Mouse (Mus musculus) frontal cortex, postnatal 25 days (tissue): ENCODE measurements around the gene Olfr412.
A peak's percentile ranks its signal among the peaks of the same experiment; 100 is the strongest.

Experiments
- DNase-seq, 2 experiments: peaks; one replicate each; pipeline ENCODE4 v3.0.0; 2022; ENCODE audit warnings: low spot score in 2 of 2

The Olfr412 gene

GRCm38 (mm10) chr11:74361769-74362168, at the start of gene Olfr412:
Gene Olfr412 (plus strand): TSS chr11:74362069.
- no peak for DNase-seq

- no peak for DNase-seq
These were observed 35.8 kb upstream of the Olfr412 start for GRCm38 (mm10) chr11:74326044-74326443.

DNA sequence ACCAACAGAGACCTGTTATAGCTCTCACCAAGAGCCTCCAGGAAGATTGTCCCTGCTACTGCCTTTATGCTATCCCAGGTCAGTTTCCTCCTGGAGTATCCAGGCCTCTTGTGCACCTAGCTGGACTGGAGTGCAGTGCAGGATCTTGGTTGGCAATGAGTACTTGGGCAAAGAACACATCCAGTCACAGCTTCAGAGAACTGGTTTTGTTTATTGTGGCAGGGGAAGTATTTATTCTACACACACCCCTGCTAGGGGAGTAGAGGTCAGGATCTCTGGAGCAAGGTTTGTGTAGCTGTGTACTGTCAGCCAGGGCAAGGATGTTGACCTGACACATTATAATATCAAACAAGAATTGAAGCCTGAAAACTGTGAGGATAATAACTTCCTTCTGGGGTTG, 33.1 kb upstream of the Olfr412 start:
- no peak for DNase-seq

DNA sequence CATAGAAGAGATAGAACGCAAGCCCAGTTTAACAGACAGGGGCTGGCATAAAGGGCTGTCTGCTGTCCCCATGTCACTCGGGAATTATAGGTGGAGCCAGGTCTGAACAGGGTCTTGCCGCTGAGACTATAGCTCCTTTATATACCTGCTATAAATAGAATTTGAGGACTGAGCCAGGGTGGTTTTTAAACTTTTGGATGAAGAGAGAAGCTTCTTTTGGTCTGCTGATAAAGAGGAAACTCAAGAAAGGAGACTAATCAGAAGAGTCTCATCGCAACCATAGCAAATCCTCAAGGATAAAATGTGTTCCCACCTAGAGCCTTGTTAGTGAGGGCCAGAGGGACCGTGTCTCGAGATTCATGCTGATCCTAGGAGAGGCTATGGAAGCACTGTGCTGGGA, 23.9 kb upstream of the Olfr412 start, which contains the start of gene Olfr410:
Gene Olfr410, minus strand, starts transcription at position 101 of the 400 bp plus-strand sequence.
- DNase-seq, result no peak

DNA sequence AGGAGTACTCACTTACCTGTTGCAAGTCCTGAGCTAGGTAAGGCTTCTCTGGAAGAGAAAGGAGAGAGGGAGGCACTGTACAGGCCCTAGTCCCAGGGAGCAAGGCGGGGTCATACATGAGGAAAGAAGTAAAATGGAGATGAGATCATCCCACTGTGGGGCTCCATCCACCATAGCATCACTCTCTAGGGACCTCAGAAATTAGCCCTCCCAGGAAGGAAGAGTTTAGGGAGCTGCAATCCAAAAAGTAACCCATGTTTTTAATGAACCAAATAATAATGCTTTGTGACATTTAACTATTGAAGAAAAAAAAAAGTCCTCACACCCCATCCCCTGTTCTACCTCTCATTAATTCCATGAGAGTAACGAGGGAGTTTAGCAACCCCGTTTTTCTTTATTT, 9.3 kb upstream of the Olfr412 start, which contains the start of gene Olfr411:
Gene Olfr411, minus strand, starts transcription at position 101 of the 400 bp plus-strand sequence.
- DNase-seq, result no peak

- DNase-seq, result peak; percentile 81 to 88
These were observed 9.7 kb downstream of the Olfr412 start for GRCm38 (mm10) chr11:74371393-74372100.

GRCm38 (mm10) chr11:74376847-74377246, 15.0 kb downstream of the Olfr412 start:
- peak; percentile 36 to 60 for DNase-seq

- DNase-seq, result no peak
These were observed 17.5 kb downstream of the Olfr412 start for GRCm38 (mm10) chr11:74379166-74379873.

GRCm38 (mm10) chr11:74385674-74386073, 23.8 kb downstream of the Olfr412 start:
- no peak for DNase-seq

DNA sequence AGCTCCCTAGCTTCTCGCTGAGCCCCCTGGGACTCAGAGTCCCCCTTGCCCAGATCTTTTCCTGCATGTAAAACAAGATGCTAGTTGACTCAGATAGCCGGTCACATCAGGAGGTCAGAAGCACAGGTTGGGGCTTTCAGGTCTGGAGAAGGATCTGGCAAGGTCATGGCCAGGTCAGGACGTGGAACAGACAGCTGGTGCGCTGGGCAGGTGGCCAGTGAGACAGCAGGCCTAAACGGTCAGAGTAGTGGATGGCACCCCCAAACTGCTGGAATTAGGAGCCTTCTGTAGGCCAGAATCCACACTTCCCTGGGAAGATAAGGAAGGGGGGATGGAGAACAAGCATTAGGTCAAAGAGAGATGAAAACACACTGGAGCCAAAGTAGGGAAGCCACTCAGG, 25.3 kb downstream of the Olfr412 start:
- no peak for DNase-seq

DNA sequence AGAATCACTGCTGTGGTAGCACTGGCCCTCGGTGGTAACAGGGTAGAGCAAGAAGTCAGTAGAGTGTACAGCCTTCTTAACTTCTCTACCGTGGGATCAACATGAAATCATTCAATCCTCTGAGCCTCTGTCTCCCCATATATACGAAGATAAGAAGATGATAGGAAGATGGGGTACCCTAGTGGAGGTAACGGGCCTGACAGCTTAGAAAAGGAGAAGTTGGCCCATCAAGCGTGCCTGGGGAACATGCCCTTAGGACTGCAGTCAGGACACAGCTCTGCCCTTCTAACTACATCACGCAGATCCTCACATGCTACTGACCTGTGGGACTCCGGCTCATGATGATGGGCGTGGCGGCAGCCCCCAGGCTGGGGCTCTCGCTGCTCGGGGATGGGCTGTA, 30.0 kb downstream of the Olfr412 start:
- no peak for DNase-seq

DNA sequence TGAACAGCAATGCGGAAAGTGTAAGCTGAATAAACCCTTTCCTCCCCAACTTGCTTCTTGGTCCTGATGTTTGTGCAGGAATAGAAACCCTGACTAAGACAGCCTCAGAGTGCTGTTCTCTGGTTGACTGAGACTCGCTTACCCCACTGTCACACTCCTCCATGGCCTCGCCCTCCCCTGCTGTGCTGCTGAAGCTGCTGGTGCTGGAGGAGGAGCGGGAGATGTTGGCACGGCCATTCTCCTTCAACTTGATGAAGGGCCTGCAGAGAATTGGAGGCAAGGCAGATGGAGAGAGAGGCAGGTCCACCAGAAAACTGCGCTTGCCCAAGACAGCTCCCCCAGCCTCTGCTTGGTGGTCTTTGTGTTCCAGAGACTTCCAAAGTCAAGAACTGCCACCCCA, 31.0 kb downstream of the Olfr412 start:
- no peak for DNase-seq

- DNase-seq, result no peak
These were observed 31.6 kb downstream of the Olfr412 start for GRCm38 (mm10) chr11:74393489-74393888.

GRCm38 (mm10) chr11:74395583-74395982, 33.7 kb downstream of the Olfr412 start:
- no peak for DNase-seq

- no peak for DNase-seq
These were observed 40.3 kb downstream of the Olfr412 start for GRCm38 (mm10) chr11:74402126-74402525.

GRCm38 (mm10) chr11:74404216-74404615, 42.3 kb downstream of the Olfr412 start:
- DNase-seq, result no peak

DNA sequence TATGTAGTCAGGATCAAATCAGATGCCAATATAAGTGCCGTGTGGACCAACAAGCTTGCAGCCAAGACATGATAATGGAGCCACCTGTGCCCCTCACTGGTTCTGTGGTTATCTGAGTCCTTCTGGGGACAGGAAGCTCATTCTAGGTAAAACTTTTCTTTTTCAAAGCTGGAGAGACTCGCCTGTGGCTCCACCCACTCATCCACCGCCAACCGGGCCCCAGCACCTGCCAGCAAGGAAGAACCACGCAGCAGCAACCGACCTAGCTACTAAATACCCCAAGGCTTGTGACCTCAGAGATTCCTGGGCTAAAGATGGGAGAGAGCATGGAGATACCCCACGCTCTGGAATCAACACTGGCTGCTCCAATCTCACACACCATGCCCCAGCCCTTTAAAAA, 43.3 kb downstream of the Olfr412 start:
- no peak for DNase-seq

- peak; percentile 70 to 88 for DNase-seq
These were observed 46.9 kb downstream of the Olfr412 start for GRCm38 (mm10) chr11:74408587-74409446.

DNA sequence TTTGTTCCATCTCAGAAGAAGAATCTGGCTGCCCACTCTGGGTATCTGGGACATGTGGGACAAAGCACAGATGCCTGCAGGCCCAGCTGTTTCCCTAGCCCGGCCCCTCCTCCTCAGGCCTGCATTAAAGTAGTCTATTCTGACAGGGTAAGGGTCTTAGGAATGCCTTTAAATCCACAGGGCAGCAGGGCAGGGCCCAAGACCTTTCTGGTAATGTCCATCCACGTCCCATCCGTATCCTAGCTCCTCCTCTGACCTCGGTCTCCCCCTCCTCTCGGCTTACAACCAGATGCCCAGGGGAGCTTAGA, 47.5 kb downstream of the Olfr412 start:
- no peak for DNase-seq

GRCm38 (mm10) chr11:74409757-74410174, 47.9 kb downstream of the Olfr412 start:
- peak in 1 of 2 experiments; percentile 25 for DNase-seq

DNA sequence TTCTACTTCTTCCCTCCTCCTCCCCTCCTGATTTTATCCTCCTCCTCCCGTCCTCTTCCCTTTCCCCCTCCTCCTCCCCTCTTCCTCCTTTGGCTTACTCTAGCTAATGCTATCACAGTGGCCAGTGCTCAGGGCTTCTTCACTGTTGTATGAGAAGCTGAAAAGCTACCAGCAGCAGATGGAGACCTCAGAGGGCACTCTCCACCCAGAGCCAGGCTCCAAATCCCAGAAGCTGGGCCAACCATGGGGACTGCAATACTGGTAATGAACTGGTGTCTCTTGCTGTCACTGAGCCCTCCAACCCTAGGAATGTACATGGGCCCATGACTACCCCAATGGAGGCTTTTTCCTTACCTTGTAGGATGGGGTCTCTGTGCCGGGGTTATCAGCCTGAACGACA, 50.1 kb downstream of the Olfr412 start:
- no peak for DNase-seq

DNA sequence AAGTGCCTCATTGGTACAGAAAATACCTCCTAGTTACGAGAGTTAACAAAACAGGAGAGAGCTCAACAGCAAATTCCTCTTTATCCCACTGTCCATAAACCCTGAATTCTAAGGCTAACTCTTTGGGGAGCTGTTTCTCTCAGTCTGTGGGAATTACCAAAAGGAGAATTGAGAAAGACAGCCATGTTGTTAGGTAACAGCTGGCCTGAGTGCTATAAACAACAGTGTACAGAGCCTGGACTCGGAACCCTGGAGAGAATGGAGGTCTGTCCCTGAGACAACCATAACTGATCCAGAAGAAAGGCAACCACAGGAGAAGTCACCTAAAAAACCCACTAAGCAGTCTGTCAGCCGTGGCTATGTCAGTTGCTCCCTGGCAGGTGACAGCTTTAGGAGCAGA, 50.6 kb downstream of the Olfr412 start:
- no peak for DNase-seq
